Mouse (Mus musculus): Measurements from ENCODE around the gene Rab22a.

Rab22a gene

GRCm38 (mm10) chr2:173722251-173722857 lies 62.8 kb downstream of the Rab22a start:
- no peak for DNase-seq (ENCODE audit: low spot score in 2 of 2)

- DNase-seq (ENCODE audit: low spot score in 2 of 2), result no peak
Measured at GRCm38 (mm10) chr2:173724382-173724781, 64.8 kb downstream of the Rab22a start.

DNA sequence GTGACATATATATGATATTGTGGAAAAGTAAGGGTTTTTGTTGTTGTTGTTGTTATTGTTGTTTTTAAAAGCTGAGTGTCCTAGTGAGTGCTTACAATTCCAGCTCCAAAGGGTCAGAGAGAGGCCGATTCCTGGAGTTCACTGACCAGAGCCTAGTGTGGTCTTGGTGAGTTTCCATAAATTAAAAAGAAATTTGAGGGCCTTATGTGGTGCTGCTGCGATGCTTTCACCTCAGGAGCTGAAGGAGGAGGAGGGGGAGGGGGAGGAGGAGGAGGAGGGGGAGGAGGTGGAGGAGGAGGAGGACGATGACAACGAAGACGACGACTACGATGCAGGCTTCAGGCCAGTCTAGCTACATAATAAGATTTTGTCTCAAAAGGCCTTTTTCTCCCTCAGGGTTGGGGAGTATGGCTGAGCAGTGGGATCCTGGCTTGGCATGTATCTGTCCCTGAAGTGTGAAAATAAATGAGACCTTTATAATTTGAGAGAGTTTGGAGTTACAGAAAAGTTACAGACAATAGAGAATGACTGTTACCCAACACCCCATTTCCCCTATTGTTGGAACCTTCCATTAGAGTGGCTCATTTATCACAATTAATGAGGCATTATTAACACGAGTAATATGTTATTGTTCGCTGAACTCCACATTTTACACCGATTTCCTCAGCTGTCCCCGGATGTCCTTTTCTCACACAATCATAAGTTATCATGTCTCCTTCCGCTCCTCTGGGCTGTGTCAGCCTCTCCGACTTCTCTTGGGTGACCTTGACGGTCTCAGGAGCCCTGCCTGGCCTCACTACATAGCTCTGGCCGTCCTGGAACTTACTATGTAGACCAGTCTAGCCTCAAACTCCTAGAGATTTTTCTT lies 65.6 kb downstream of the Rab22a start:
- DNase-seq (ENCODE audit: low spot score in 2 of 2), result no peak

DNA sequence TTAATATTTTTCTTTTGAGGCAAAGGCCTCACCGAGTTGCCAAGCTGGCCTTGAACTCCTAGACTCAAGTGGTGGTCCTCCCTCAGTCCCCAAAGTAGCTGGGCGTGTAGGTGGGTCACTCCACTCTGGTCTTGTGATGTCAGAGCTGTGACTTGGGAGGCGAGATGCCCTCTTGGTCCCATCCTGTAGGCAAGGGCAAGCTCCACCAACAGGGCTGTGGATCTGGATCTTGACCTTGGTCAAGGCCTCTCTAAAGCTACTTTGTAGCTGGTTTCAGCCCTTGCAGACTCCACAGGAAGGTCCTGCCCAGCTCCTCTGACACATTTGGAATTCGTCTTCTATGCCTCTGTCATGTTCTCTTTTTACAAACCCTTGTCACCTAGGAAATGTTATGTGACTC lies 66.3 kb downstream of the Rab22a start:
- no peak for DNase-seq (ENCODE audit: low spot score in 2 of 2)

GRCm38 (mm10) chr2:173730444-173730966 lies 70.9 kb downstream of the Rab22a start:
- peak in 1 of 2 experiments; percentile 11 for DNase-seq (ENCODE audit: low spot score in 2 of 2)

DNA sequence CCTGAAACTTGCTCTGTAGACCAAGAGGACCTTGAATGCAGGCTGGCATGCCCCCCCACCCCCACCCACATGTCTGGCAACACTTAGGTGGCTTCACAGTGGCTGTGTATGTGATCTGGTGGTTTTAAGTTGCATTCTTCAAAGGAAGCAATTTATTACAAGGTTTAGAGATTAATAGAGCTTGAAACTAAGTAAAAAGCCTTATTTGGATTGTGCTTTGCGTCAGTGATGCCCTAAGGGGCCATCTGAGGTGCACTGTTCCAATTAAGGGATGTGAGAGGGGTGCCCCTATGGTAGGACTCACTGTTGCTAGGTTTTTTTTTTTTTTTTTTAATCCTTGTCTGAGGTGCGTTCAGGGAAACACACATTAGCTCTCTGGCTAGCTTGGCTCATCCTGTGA lies 74.9 kb downstream of the Rab22a start:
- DNase-seq (ENCODE audit: low spot score in 2 of 2), result no peak

- DNase-seq (ENCODE audit: low spot score in 2 of 2), result peak; percentile 96 to 98
Measured at GRCm38 (mm10) chr2:173737222-173737989, 77.8 kb downstream of the Rab22a start, which contains the start of gene Vapb. TSS of gene Vapb (plus strand) at chr2:173737511.

GRCm38 (mm10) chr2:173738232-173738631 lies 78.7 kb downstream of the Rab22a start:
- no peak for DNase-seq (ENCODE audit: low spot score in 2 of 2)

DNA sequence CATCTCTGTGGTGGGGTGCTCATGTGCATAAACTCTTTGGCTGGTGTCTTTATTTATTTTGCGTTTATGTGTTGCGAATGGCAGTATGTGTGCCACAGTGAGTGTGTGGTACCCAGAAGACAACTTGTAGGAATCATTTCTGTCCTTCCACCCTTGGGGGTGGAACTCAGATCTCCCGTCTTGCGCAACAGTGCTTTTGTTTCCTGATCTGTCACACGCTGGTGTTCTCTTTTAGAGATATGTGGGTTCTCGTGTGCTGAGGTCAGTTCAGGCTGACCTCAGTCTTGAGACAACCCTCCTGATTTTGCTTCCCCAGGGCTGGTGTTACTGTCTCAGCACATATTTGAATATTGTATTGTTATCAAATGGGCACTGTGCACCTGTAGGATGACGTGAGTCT lies 79.5 kb downstream of the Rab22a start:
- no peak for DNase-seq (ENCODE audit: low spot score in 2 of 2)

- no peak for DNase-seq (ENCODE audit: low spot score in 2 of 2)
Measured at GRCm38 (mm10) chr2:173742090-173742489, 82.5 kb downstream of the Rab22a start.

GRCm38 (mm10) chr2:173742744-173743143 lies 83.2 kb downstream of the Rab22a start:
- DNase-seq (ENCODE audit: low spot score in 2 of 2), result no peak

- no peak for DNase-seq (ENCODE audit: low spot score in 2 of 2)
Measured at GRCm38 (mm10) chr2:173744070-173744815, 84.7 kb downstream of the Rab22a start.

GRCm38 (mm10) chr2:173748961-173749659 lies 89.5 kb downstream of the Rab22a start:
- DNase-seq (ENCODE audit: low spot score in 2 of 2), result no peak

DNA sequence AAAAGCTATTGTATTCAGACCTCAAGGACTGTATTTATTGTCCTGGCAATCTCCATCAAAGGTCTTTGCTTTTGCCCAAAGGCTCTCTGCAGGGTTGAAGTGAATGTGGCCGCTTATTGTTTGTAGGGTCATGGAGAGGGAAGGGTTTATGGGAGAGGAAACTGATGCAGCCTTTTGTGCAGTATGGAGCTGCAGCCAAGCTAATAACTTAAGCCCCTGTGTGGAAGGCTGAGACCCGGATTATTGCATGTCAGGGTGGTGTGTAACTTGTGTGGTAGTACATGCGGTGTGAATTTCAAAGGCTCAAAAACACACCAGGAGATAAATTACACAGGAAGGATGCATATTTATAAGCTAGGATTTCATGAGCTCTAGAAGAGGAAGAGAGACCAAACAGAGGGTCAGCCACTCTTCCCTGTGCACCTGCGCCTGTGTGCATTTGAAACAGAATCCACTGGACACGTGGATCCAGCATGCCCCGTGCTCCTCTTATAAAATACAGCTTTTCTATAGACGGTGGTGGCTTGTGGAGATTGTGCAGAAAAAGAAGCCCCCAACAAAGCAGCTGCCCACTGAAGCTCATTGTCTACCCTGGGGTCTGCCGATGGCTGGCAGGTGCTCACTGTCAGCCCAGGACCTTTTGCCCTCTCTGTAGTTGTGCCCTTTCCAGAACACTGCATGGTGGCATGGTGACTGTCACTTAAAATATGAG lies 96.0 kb downstream of the Rab22a start:
- no peak for DNase-seq (ENCODE audit: low spot score in 2 of 2)
